Mouse (Mus musculus) spleen, postnatal 4 days (tissue): Measurements from ENCODE around the gene Shisa9.
"Not testable (repeated sequence)": the region's sequence is repeated elsewhere in the genome, so short reads cannot be mapped to it uniquely, and the experiment has no call there.

ENCODE experiments used
- DNase-seq, 2 experiments: peaks; one replicate each; pipeline ENCODE4 v3.0.0; 2022; ENCODE audit warnings: low spot score in 2 of 2

Shisa9 gene

GRCm38 (mm10) chr16:11983616-11984270 lies at the start of gene Shisa9:
Shisa9 (plus strand) TSS chr16:11984113.
- no peak for DNase-seq

GRCm38 (mm10) chr16:11940477-11940876 lies 43.4 kb upstream of the Shisa9 start:
- peak in 1 of 2 experiments; percentile 64 for DNase-seq

- DNase-seq, result no peak
Measured at GRCm38 (mm10) chr16:11960691-11961090, 23.2 kb upstream of the Shisa9 start.

- DNase-seq, result no peak
Measured at GRCm38 (mm10) chr16:11966041-11966440, 17.9 kb upstream of the Shisa9 start.

- not testable (repeated sequence) for DNase-seq
Measured at GRCm38 (mm10) chr16:11966810-11967209, 17.1 kb upstream of the Shisa9 start.

- no peak for DNase-seq
Measured at GRCm38 (mm10) chr16:11967579-11967978, 16.3 kb upstream of the Shisa9 start.

- no peak for DNase-seq
Measured at GRCm38 (mm10) chr16:11973707-11974106, 10.2 kb upstream of the Shisa9 start.

GRCm38 (mm10) chr16:11976737-11977136 lies 7.2 kb upstream of the Shisa9 start:
- no peak for DNase-seq

- DNase-seq, result no peak
Measured at GRCm38 (mm10) chr16:11980764-11981163, 3.1 kb upstream of the Shisa9 start.

GRCm38 (mm10) chr16:11983106-11983615 lies 752 bp upstream of the Shisa9 start:
- DNase-seq, result no peak

GRCm38 (mm10) chr16:11984271-11984791 lies 418 bp downstream of the Shisa9 start:
- DNase-seq, result no peak

- no peak for DNase-seq
Measured at GRCm38 (mm10) chr16:11987056-11987455, 3.1 kb downstream of the Shisa9 start.

GRCm38 (mm10) chr16:12005177-12005576 lies 21.3 kb downstream of the Shisa9 start:
- no peak for DNase-seq

- no peak for DNase-seq
Measured at GRCm38 (mm10) chr16:12010136-12010535, 26.2 kb downstream of the Shisa9 start.

- no peak for DNase-seq
Measured at GRCm38 (mm10) chr16:12012747-12013146, 28.8 kb downstream of the Shisa9 start.

- DNase-seq, result no peak
Measured at GRCm38 (mm10) chr16:12014523-12014922, 30.6 kb downstream of the Shisa9 start.

- no peak for DNase-seq
Measured at GRCm38 (mm10) chr16:12017921-12018618, 34.2 kb downstream of the Shisa9 start.

GRCm38 (mm10) chr16:12020103-12020755 lies 36.3 kb downstream of the Shisa9 start:
- DNase-seq, result no peak

- no peak for DNase-seq
Measured at GRCm38 (mm10) chr16:12032441-12032840, 48.5 kb downstream of the Shisa9 start.

GRCm38 (mm10) chr16:12034868-12035267 lies 51.0 kb downstream of the Shisa9 start:
- DNase-seq, result no peak

- DNase-seq, result no peak
Measured at GRCm38 (mm10) chr16:12035626-12036025, 51.7 kb downstream of the Shisa9 start.

- no peak for DNase-seq
Measured at GRCm38 (mm10) chr16:12040935-12041334, 57.0 kb downstream of the Shisa9 start.
